Mouse (Mus musculus) hindbrain, embryonic 16.5 days (tissue): Measurements from ENCODE around the gene Zfp366. TPM values are rescaled to one million over a fixed set of nuclear protein-coding genes. Genes with fewer than 3 reads are reported as not detected.

Experiments
- ATAC-seq: fragments of 200-750 bp; cut with Nextera tagmentation; 2 replicates; pipeline ENCODE4 v1.8.0; 2017; ENCODE audit warnings: moderate TSS enrichment, moderate library complexity
- H3K27ac ChIP-seq: fragments of 300-500 bp; sonication (generic); 2 replicates; pipeline ENCODE4 v1.5.1; 2014; ENCODE audit warnings: low read depth, mild to moderate bottlenecking, control low read depth, low read length, moderate library complexity
- H3K27me3 ChIP-seq: fragments of 300-500 bp; sonication (generic); replicated peaks from 2 replicates; pipeline ENCODE4 v1.6.1; 2014; ENCODE audit warnings: low read length; ENCODE audit not compliant: control insufficient read depth, insufficient read depth
- H3K36me3 ChIP-seq: fragments of 300-500 bp; sonication (generic); 2 replicates; pipeline ENCODE4 v1.6.1; 2014; ENCODE audit warnings: mild to moderate bottlenecking, low read length, moderate library complexity, mixed read lengths; ENCODE audit not compliant: control insufficient read depth, insufficient read depth
- H3K4me1 ChIP-seq: fragments of 300-500 bp; sonication (generic); 2 replicates; pipeline ENCODE4 v1.6.1; 2014; ENCODE audit warnings: low read depth, low read length; ENCODE audit not compliant: control insufficient read depth, insufficient read depth
- H3K4me2 ChIP-seq: fragments of 300-500 bp; sonication (generic); 2 replicates; pipeline ENCODE4 v1.6.1; 2014; ENCODE audit warnings: mild to moderate bottlenecking, low read length, control low read depth, moderate library complexity
- H3K4me3 ChIP-seq: fragments of 300-500 bp; sonication (generic); 2 replicates; pipeline ENCODE4 v1.5.1; 2014; ENCODE audit warnings: mild to moderate bottlenecking, low read length, control low read depth, moderate library complexity
- H3K9ac ChIP-seq: fragments of 300-500 bp; sonication (generic); 2 replicates; pipeline ENCODE4 v1.6.1; 2014; ENCODE audit warnings: low read depth, mild to moderate bottlenecking, control low read depth, low read length, moderate library complexity
- H3K9me3 ChIP-seq: fragments of 300-500 bp; sonication (generic); 2 replicates; pipeline ENCODE4 v1.6.1; 2014; ENCODE audit warnings: mild to moderate bottlenecking, low read length, moderate library complexity; ENCODE audit not compliant: control insufficient read depth
- WGBS: fragments of 180-500 bp; shearing (Covaris S2); extraction: QIAGEN DNeasy Blood & Tissue Kit; methylation state at CpG from one replicate; pipeline ENCODE4 v1.1.7; 2014; 5-methylcytosine and 5-hydroxymethylcytosine counted together
- polyA plus RNA-seq: library from polyadenylated mRNA; unstranded; fragments of >200 nt; fragmentation: Nextera tagmentation; extraction: Ambion mirVana; gene quantifications from 2 replicates; pipeline ENCODE4 v1.2.1, GENCODE M21; 2015

The Zfp366 gene
- polyA plus RNA-seq, 1 experiment from 2014 or later = 1.0 TPM

DNA sequence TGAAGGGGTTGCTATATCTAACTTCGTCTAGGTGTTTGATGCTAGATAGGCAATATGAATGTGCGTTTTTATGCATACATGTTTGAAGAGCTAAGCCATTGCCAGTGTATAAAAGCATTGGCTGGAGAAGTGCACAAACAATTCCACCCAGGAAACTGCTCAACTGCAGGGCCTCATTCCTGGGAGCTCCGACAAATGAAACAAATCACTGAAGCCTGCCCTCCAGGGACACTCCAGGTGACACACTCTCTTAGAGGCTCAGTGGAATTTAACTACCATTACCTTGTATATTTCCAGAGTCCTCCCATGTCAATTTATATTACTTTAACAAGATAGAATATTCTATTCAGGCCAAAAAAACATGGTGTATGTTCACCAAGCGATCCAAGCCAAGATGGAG is 35.0 kb downstream of the Zfp366 start:
- Histone ChIP-seq H3K27me3 (no peaks in the 10 kb centered on the region), H3K9ac (no peak overlapping the region), H3K27ac (no peak overlapping the region), H3K9me3 (no peaks in the 10 kb centered on the region), H3K4me3 (no peak overlapping the region), H3K4me2 (no peak overlapping the region), H3K36me3 (no peaks in the 10 kb centered on the region), H3K4me1 (no peaks in the 10 kb centered on the region)
- ATAC-seq = no peak
- 90% methylated on average over 4 of the region's 4 CpGs for WGBS

DNA sequence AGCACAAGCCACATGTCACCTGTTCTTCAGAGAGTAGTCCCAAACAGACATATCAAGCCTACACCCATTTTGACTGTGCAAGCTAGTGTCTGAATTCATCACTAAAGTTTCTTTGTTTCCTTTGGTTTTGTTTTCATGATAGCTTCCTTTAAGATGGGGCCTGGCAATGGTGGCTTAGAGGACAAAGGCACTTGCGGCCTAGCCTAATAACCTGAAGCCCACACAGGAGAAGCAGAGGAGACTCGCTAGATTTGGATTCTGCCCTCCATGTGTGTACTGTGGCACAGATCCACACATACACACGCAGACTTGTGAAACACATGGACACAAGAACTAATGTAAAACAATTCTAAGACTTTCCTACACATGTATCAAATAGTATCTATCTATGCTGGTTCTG is 37.4 kb downstream of the Zfp366 start:
- H3K4me2 ChIP-seq = no peak overlapping the region
- H3K4me1 ChIP-seq = no peaks in the 10 kb centered on the region
- H3K9me3 ChIP-seq = no peaks in the 10 kb centered on the region
- H3K9ac ChIP-seq = no peak overlapping the region
- H3K27ac ChIP-seq = no peak overlapping the region
- no peak for ATAC-seq
- H3K36me3 ChIP-seq = no peaks in the 10 kb centered on the region
- no peaks in the 10 kb centered on the region for H3K27me3 ChIP-seq
- no peak overlapping the region for H3K4me3 ChIP-seq
- WGBS = 90% methylated on average over 3 of the region's 3 CpGs

GRCm38 (mm10) chr13:99222476-99222875 is 37.9 kb downstream of the Zfp366 start:
- Histone ChIP-seq H3K4me1 (no peaks in the 10 kb centered on the region), H3K27ac (no peak overlapping the region), H3K27me3 (no peaks in the 10 kb centered on the region), H3K9me3 (no peaks in the 10 kb centered on the region), H3K36me3 (no peaks in the 10 kb centered on the region), H3K4me3 (no peak overlapping the region), H3K9ac (no peak overlapping the region), H3K4me2 (no peak overlapping the region)
- no peak for ATAC-seq
- WGBS = 83% methylated on average over 5 of the region's 5 CpGs

GRCm38 (mm10) chr13:99223321-99223884 is 38.8 kb downstream of the Zfp366 start:
- Histone ChIP-seq H3K4me2 (no peak overlapping the region), H3K4me1 (no peaks in the 10 kb centered on the region), H3K9me3 (no peaks in the 10 kb centered on the region), H3K36me3 (no peaks in the 10 kb centered on the region), H3K27me3 (no peaks in the 10 kb centered on the region), H3K4me3 (no peak overlapping the region), H3K27ac (no peak overlapping the region), H3K9ac (no peak overlapping the region)
- WGBS = 78% methylated on average over 8 of the region's 8 CpGs
- no peak for ATAC-seq

GRCm38 (mm10) chr13:99223917-99224316 is 39.3 kb downstream of the Zfp366 start:
- Histone ChIP-seq H3K4me3 (no peak overlapping the region), H3K27ac (no peak overlapping the region), H3K4me2 (no peak overlapping the region), H3K9ac (no peak overlapping the region), H3K4me1 (no peaks in the 10 kb centered on the region), H3K9me3 (no peaks in the 10 kb centered on the region), H3K27me3 (no peaks in the 10 kb centered on the region), H3K36me3 (no peaks in the 10 kb centered on the region)
- no peak for ATAC-seq
- 96% methylated on average over 8 of the region's 8 CpGs for WGBS

GRCm38 (mm10) chr13:99225374-99226240 is 41.0 kb downstream of the Zfp366 start:
- no peaks in the 10 kb centered on the region for H3K27me3 ChIP-seq
- no peaks in the 10 kb centered on the region for H3K4me1 ChIP-seq
- 79% methylated on average over 10 of the region's 10 CpGs for WGBS
- H3K4me2 ChIP-seq = no peak overlapping the region
- no peak overlapping the region for H3K4me3 ChIP-seq
- H3K36me3 ChIP-seq = no peaks in the 10 kb centered on the region
- no peak overlapping the region for H3K9ac ChIP-seq
- H3K27ac ChIP-seq = no peak overlapping the region
- no peaks in the 10 kb centered on the region for H3K9me3 ChIP-seq
- ATAC-seq = no peak

- no peak overlapping the region for H3K4me3 ChIP-seq
- H3K27me3 ChIP-seq = no peaks in the 10 kb centered on the region
- H3K27ac ChIP-seq = no peak overlapping the region
- 77% methylated on average over 3 of the region's 3 CpGs for WGBS
- no peaks in the 10 kb centered on the region for H3K9me3 ChIP-seq
- H3K36me3 ChIP-seq = no peaks in the 10 kb centered on the region
- H3K4me2 ChIP-seq = no peak overlapping the region
- ATAC-seq = no peak
- H3K9ac ChIP-seq = no peak overlapping the region
- no peaks in the 10 kb centered on the region for H3K4me1 ChIP-seq
Observed at GRCm38 (mm10) chr13:99226809-99227208, 42.2 kb downstream of the Zfp366 start.

GRCm38 (mm10) chr13:99227456-99228250 is 43.0 kb downstream of the Zfp366 start:
- no peaks in the 10 kb centered on the region for H3K9me3 ChIP-seq
- H3K4me2 ChIP-seq = no peak overlapping the region
- H3K4me3 ChIP-seq = no peak overlapping the region
- 93% methylated on average over 16 of the region's 16 CpGs for WGBS
- H3K36me3 ChIP-seq = no peaks in the 10 kb centered on the region
- no peaks in the 10 kb centered on the region for H3K27me3 ChIP-seq
- no peaks in the 10 kb centered on the region for H3K4me1 ChIP-seq
- no peak overlapping the region for H3K27ac ChIP-seq
- ATAC-seq = no peak
- H3K9ac ChIP-seq = no peak overlapping the region
